Mouse (Mus musculus): ENCODE data around the gene Zfp784.

The Zfp784 gene

DNA sequence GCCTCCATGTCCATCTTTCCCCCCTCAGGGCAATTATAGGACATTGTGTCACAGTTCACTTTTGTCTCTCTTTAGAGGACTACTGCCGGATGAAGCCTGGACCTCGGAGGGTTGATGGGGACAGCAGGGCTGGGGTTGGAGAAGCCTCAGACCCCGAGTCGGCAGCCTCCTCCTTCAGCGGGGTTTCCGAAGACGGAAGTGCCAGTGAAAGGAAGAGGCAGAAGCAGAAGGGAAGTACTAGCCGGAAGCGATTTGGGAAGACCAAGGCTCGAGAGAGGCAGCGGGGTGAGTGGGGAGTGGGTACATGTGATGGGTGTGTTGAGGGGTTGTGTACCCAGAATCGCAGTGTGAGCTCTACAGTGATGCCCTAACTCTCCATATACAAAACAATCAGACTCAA, 21.2 kb upstream of the Zfp784 start:
- in situ Hi-C loops (cut with MboI, MseI) = loop anchor here (10.0 to 25.0 kb wide), 4 partner anchors 245 to 1372 kb away; partner anchors contain the start of genes Leng8, Mboat7, Tmc4 and Tsen34

DNA sequence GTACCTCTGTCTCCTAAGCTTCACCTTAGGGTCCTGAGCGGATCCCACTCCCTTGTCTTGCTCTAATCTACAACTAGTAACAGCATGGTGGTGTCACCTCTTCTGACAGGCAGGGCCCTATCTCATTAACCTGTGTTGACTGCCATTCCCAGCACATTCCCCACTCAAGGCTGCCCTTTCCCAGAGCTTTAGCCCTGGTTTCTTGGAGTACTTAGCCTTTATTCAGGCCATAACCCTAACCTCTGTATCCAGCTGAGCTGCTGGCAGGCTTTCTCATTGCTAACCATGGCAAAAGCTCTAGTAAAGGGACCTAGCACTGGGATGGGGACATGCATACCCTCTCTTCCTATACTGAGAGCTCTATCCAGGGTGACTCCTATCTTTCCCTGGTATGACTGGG, 20.4 kb upstream of the Zfp784 start:
- in situ Hi-C loops (cut with MboI, MseI) = loop anchor here (10.0 to 25.0 kb wide), 4 partner anchors 244 to 1371 kb away; partner anchors contain the start of genes Leng8, Mboat7, Tmc4 and Tsen34

DNA sequence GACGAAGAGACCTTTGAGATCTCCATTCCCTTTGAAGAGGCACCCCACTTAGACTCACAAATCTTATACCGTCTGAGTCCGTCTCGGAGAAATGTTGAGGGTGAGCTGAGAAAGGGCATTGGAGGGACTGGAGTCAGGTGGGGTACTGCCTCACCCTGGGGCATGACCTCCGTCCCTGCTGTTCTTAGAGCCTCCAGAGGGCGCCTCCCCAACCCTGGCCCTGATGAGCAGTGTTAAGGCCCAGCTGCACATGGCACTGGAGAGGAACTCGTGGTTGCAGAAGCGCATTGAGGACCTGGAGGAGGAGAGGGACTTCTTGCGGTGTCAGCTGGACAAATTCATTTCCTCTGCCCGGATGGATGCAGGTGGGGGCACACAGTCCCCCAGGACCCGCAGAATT, 19.6 kb upstream of the Zfp784 start:
- in situ Hi-C loops (cut with MboI, MseI) = loop anchor here (10.0 to 25.0 kb wide), 4 partner anchors 243 to 1371 kb away; partner anchors contain the start of genes Leng8, Mboat7, Tmc4 and Tsen34

DNA sequence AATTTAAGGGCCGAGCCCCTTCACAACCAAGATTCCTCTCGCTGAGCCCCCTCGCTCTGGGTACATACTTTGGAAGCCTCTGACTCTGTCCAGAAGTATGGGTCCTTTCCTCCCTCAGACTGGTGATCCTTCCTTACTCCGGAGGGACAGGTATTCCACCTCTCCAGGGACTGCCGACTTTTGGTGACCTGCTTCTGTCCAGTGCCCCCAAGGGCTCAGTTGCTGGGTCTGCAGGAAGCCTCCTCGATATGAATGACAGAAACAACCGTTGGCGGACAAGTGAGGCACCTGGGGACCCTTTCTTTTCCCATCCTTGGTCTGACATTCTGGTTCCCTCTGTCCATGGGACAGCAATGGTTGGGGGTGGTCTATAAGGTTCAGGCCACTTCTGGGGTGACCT, 19.1 kb upstream of the Zfp784 start:
- in situ Hi-C loops (cut with MboI, MseI) = loop anchor here (10.0 to 25.0 kb wide), 4 partner anchors 243 to 1370 kb away; partner anchors contain the start of genes Leng8, Mboat7, Tmc4 and Tsen34

DNA sequence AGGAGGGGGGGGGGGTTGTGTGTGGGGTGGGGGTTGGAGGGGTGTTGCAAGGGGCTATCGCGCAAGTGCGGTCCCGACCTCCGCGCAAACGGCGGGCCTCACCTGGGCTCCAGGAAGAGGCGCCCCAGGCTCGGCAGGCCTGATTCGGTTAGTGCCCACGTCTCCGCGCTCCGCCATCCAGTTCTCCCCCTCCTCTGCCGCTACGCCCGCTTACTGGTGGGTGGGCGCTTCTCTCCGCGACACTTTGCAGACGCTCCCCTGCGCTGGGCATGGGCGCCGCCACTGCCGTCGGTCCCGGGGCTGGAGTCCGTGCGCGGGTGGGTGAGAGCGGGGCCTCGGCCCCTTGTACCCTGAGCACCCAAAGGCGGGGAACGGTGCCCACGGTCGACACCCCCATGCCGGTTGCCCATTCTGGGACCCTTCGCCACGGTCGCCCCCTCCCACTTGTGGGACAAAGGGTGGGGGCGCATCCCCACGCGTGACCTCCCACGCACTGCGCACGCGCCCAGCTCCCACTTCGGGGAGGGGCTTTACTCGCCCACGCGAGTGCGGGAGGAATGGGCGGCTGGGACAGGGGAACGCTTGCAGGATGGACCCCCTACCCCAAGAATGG, 18.5 kb upstream of the Zfp784 start:
- in situ Hi-C loops (cut with MboI, MseI) = loop anchor here (10.0 to 25.0 kb wide), 4 partner anchors 242 to 1369 kb away; partner anchors contain the start of genes Leng8, Mboat7, Tmc4 and Tsen34

DNA sequence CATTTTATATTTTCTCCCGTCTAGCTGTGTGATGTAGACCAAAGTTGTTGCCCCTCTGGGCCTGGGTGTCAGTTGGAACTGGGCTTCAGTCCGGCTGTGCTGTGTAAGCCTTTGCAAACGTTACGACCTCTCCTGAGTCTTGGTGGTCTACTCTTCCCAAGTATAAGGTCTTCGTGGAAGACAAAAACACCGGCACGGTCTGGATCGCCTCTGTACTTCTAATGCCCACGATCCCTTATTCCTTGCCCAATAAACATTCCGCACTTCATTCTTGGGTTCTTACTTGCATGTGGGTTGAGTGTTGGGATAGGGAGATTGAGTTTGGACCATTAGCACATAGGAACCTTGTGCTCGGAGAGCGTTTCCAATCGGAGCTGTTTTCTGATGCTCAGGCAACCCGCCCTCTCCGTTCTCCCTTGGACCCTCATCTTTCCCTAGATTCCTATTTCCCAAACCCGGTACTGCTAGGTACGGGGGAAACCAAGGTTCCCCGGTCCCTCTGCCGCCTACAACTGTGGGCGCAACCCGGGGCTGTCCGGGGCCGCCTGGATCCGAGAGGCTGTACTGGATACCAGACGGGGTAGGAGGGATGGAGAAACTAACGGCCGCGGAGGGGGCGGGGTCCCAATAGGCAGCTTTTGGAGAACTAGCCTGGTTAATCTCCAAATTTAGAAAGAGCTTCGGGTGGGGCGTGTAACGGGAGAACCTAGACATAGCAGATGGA, 15.4 kb upstream of the Zfp784 start:
- in situ Hi-C loops (cut with MboI, MseI) = loop anchor here (5.0 to 25.0 kb wide), 6 partner anchors 36 to 1366 kb away; partner anchors contain the start of genes Gm44973, Leng8, Mboat7 and Tmc4

DNA sequence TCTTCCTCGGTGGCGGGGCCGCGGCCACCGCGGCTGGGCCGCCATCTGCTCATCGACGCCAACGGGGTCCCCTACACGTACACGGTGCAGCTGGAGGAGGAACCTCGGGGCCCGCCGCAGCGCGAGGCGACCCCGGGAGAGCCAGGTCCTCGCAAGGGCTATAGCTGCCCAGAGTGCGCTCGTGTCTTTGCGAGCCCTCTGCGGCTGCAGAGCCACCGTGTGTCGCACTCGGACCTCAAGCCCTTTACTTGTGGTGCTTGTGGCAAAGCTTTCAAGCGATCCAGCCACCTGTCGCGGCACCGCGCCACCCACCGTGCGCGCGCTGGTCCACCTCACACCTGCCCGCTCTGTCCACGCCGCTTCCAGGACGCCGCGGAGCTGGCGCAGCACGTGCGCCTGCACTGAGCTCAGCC, 14.7 kb upstream of the Zfp784 start:
- in situ Hi-C loops (cut with MboI, MseI) = loop anchor here (5.0 to 25.0 kb wide), 6 partner anchors 36 to 1366 kb away; partner anchors contain the start of genes Gm44973, Leng8, Mboat7 and Tmc4

DNA sequence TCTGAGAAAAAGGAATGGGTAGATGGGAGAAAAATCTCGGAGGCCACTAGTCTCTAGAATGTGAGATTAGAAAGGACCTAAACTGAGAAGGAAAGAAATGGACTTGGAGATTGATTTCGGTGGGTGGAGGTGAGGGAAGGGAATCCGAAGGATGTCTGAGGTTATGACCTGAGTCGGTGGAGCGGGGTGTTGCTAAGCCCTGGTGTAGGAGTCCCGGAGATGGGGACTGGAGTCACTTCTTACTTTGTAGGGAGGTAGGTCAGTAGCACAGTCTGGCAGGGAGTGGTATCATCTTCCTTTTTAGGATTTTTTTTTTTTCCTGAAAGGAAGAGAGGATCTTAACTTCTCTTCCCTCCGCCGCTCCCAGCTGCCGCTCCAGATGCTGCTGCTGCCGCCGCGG, 14.2 kb upstream of the Zfp784 start:
- in situ Hi-C loops (cut with MboI, MseI) = loop anchor here (5.0 to 25.0 kb wide), 6 partner anchors 35 to 1365 kb away; partner anchors contain the start of genes Gm44973, Leng8, Mboat7 and Tmc4

DNA sequence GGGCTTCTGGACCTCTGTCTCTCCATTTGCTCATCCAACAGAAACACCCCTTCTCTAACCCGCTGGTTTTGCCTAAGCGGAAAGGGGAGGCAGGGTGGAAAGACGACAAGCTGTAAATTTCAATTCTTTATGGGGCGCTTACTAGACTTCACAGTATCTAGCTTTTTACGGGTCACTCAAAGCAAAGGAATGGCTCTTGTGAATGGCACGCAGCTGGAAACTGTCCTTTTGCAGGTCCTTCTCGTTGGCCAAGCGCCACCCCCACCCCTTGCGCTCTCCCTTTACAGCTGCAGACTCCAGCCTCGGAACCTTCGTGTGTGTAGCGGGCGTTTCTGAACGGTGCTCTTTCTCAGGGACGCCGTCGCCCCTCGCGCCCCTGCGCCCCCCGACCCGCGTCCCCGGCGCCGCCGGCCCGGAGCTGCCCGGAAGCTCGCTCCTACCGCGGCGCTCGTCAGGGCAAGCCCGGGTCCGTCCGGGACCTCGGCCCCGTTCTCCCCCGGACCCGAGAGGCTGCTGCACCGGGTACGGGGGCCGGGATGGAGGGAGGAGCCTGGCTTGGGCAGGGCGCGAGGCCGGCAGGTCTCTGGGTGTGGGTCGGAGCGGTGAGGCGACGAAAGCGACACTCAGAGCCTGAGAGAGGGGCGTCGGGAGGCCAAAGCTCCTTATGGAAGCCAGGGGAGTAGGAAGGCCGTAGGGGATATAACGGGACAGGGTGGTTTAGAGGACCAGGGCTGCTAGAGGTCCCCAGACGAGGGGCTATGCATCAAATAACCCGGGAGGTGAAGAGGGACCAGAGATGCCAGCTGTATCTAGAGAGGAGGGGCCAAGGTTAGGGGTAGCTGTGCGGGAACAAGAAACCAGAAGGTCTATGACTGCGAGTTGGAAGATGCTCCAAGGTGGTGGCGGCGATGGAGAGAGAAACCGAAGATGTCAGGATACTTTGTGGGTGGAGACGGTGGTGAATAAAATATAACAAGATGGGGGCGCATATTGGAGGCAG, 13.2 kb upstream of the Zfp784 start, which contains the start of gene Zfp580:
Gene Zfp580 (plus strand): TSS at position 346 of the 1,000 bp plus-strand sequence.
- in situ Hi-C loops (cut with MboI, MseI) = loop anchor here (5.0 to 25.0 kb wide), 6 partner anchors 34 to 1364 kb away; partner anchors contain the start of genes Gm44973, Leng8, Mboat7 and Tmc4

DNA sequence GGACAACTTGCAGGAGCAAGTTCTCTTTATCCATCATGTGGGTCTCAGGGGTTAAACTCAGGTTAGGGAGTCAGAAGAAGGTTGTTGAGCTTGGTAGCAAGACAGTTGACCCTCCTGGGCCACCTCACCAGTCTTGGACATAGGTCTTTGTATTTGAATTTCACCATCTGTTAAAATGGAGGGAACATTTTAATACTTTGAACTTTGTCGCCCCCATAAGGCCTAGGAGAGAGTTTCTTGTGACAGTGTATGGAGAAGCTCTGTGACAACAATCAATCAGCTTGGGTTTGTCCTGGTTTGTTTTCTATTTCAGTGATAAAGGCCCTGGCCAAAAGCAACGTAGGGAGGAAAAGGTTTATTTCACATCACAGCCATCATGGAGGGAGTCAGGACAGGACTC, 9.1 kb upstream of the Zfp784 start:
- in situ Hi-C loops (cut with MboI, MseI) = no loop called here

DNA sequence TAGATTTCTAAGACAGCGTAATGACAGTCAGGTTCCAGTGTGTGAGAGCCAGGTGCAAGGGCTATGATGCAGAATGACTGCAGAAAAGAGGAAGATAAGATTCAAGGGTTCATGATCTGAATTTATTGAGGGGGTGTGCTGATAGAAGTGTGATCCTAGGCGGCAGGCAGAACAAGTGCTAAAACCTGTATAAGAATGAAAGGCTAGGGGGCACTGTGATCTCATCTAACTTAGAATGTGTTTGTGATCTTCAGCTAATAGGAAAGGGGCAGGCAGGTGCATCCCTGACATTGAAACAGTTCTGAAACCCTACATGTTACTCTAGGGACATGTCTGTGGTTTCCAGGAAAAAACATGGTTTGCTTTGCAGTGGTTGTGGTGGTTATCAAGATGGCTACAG, 7.9 kb upstream of the Zfp784 start:
- in situ Hi-C loops (cut with MboI, MseI) = no loop called here

DNA sequence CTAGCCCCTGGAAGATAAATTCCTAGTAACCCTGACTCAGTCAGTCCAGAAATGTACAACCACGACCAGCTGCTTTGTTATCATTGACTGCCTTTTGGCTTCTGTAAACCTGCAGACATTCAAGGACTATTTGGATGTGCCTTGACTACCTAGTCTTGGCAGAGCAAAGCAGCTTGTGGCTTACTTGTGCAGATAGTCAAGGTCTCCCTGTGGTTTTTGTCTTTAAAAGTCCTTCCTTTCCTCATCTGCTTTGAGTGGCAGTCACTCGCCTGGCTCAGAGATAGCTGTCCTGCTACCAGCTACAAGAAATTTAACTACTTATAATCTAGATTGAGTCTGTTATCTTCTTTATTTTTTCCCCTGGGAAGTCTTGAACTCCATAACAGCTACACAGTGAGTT, 6.7 kb upstream of the Zfp784 start:
- in situ Hi-C loops (cut with MboI, MseI) = no loop called here

DNA sequence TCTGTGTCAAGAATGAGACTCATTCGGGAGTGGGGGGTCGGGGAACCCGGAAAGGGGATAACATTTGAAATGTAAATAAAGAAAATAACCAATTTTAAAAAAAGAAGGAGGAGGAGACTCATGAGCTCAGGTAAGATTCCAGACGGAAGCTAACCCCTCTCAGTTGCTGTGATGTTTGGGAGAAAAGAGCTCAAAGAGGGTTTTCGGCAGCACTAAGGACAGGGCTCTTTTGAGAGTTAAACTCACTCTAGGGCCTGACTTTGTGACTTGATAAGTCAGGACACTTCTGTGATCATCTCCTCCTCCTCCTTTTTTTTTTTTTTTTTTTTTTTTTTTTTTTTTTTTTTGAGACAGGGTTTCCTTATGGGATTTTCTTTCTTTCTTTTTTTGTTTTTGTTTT, 694 bp upstream of the Zfp784 start:
- in situ Hi-C loops (cut with MboI, MseI) = no loop called here

DNA sequence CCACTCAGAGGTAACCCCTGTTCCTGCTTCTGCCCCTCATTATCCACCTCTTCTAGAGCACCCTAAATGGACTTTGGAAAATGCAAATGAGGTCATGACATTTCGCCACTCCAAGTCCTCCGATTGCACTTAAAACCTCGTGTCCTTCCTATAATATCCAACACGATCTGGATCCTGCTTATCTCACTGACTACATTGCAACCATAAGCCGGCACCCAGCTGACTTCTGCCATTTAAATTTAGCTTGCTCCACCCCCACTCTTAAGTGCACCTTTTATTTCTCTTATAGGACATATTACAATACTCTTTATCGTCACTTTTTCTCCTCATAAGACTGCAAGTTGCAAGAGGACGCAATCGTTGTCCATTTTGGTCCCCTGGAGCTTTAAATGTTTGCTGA, 779 bp downstream of the Zfp784 start:
- in situ Hi-C loops (cut with MboI, MseI) = no loop called here

DNA sequence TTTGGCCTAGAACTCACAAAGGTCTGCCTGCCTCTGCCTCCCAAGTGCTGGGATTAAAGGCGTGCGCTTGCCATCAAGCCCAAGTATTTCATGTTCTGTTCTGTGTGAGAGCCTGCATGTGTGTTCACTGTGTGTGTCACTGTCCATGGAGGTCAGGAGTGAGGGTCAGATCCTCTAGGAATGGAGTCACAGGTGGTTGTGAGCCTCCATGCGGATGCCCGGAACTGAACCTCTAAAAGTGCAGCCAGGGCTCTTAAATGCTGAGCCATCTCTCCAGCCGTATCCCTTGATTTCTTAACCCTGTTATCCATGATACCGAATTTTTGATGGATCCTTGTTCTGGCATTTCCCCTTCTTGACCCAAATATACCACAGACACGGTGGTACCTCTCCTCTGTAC, 1.2 kb downstream of the Zfp784 start:
- in situ Hi-C loops (cut with MboI, MseI) = no loop called here

DNA sequence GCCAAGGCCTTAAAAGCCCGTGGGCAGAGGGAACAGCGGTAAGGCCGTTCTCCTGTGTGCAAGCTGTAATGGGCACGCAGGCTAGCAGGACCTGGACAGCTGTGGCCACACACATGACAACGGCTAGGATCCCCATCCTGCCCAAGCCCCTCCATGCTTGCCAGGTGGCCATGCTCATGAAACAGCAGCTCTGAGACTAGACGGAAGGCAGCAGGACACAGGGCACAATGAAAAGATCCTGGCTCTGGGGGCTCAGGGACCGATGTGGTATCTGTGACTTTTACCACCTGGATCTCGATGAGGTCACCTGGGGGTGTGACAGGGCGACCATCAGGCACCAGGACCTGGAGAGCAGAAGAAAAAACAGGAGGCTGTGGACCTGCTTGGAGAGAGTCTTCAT, 2.1 kb downstream of the Zfp784 start:
- in situ Hi-C loops (cut with MboI, MseI) = no loop called here

DNA sequence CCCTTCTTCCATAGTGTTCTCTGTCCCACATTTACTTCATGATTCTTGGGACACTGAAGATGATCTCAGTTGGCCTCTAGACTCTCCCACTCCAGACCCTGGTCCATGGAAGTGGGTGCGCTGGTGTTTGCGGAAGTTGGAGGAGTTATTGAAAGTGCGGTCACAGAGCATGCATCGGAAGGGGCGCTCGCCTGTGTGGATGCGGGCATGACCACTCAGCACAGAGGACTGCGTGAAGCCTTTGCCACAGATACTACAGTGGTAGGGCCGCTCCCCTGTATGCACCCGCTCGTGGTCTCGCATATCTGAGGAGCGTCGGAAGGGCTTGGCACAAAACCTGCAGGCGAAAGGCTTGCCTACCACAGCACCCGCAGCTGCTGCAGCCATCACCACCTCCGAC, 2.6 kb downstream of the Zfp784 start:
- in situ Hi-C loops (cut with MboI, MseI) = no loop called here

DNA sequence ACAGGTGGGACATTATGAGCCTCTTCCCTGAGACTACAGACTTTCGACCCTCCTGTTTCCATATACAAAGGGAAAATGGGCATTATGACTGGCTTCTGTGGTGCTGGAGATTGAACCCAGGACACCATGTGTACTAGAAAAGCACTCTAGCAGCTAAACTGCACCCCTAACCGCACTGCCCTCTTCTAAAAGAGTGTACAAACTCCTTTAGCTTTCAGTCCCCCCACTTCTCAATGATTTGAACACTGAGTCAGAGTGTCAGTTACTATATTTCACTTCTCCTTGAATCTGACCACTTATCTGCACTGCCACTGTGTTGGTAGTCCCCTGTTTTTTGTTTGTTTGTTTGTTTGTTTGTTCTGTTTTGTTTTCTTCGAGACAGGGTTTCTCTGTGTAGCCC, 4.4 kb downstream of the Zfp784 start, which contains the start of gene 4632433K11Rik:
Gene 4632433K11Rik (plus strand): TSS at position 301 of the 400 bp plus-strand sequence.
- in situ Hi-C loops (cut with MboI, MseI) = no loop called here

DNA sequence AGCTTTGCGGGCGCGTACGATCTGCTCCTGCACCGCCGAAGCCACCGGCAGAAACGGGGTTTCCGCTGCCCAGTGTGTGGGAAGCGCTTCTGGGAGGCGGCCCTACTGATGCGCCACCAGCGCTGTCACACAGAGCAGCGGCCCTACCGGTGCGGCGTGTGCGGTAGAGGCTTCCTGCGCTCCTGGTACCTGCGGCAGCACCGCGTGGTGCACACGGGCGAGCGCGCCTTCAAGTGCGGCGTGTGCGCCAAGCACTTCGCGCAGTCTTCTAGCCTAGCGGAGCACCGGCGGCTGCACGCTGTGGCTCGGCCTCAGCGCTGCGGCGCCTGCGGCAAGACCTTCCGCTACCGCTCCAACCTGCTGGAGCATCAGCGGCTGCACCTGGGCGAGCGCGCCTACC, 6.8 kb downstream of the Zfp784 start:
- in situ Hi-C loops (cut with MboI, MseI) = no loop called here

DNA sequence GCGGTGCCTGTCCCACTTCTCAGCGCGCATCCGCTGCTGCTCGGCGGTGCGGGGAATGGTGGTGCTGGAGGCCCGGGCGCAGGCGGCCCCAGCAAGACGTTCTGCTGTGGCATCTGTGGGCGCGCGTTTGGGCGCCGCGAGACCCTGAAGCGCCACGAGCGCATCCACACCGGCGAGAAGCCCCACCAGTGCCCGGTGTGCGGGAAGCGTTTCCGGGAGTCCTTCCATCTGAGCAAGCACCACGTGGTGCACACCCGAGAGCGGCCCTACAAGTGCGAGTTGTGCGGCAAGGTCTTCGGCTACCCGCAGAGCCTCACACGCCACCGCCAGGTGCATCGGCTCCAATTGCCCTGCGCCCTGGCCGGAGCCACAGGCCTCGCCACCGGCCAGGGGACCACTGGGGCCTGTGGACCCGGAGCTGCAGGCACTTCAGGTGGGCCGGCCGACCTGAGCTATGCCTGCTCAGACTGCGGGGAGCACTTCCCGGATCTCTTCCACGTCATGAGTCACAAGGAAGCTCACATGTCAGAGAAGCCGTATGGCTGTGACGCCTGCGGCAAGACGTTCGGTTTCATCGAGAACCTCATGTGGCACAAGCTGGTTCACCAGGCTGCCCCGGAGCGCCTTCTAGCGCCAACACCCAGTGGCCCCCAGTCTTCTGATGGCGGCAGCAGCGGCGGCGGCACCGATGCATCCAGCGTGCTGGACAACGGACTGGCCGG, 7.5 kb downstream of the Zfp784 start:
- in situ Hi-C loops (cut with MboI, MseI) = no loop called here

All from T-helper 2 cell (primary cell).